Mouse (Mus musculus): ENCODE results near the gene Camk2n2.
"Not testable (repeated sequence)": the region's sequence is repeated elsewhere in the genome, so short reads cannot be mapped to it uniquely, and the experiment has no call there.

The Camk2n2 gene

GRCm38 (mm10) chr16:20621191-20621990, at the start of gene Camk2n2:
Gene Camk2n2, minus strand, starts transcription at chr16:20621287.
- DNase-seq (ENCODE audit: low read depth, low spot score), result peak; percentile 45

DNA sequence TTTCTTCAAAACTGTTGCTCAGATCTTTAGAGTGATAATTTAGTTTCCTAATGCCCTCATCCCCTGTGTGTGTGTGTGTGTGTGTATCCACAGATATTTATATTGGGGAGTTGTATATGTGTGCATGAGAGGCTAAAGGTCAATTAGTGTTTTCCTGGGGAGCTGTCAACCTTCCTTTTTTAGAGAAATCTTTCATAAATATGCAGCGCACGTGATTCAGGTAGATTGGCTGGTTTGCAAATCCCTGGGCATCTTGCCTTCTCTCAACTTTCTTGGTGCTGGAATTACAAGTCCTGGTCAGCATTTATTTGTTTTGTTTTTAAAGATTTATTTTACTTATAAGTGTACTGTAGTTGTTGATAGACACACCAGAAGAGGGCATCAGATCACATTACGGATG, 49.2 kb upstream of the Camk2n2 start:
- no peak for DNase-seq (ENCODE audit: low read depth, low spot score)

GRCm38 (mm10) chr16:20668013-20668412, 46.9 kb upstream of the Camk2n2 start, which contains the start of gene Eif4g1:
Gene Eif4g1, plus strand, starts transcription at chr16:20668313.
- DNase-seq (ENCODE audit: low read depth, low spot score), result not testable (repeated sequence)

GRCm38 (mm10) chr16:20657661-20658060, 36.6 kb upstream of the Camk2n2 start:
- DNase-seq (ENCODE audit: low read depth, low spot score), result no peak

DNA sequence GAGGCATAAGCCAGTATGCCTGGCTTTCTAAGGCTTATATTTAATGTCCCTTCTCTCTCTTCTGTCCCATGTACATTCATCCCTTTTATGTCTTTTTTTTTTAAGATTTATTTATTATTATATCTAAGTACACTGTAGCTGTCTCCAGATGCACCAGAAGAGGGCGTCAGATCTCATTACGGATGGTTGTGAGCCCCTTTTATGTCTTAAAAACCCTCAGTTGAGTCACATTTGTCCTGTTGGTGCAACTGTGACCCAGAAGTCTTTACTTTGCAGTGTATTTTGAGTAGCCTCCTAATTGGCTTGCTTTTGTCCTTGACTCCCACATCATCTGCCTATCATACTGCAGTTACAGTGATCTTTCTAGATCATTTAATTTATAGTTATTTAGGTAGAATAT, 32.2 kb upstream of the Camk2n2 start:
- no peak for DNase-seq (ENCODE audit: low read depth, low spot score)

GRCm38 (mm10) chr16:20651947-20652310, 30.8 kb upstream of the Camk2n2 start:
- no peak for DNase-seq (ENCODE audit: low read depth, low spot score)

GRCm38 (mm10) chr16:20651076-20651946, 30.2 kb upstream of the Camk2n2 start, which contains the start of gene Psmd2:
Gene Psmd2, plus strand, starts transcription at chr16:20651652.
- peak; percentile 95 for DNase-seq (ENCODE audit: low read depth, low spot score)

- no peak for DNase-seq (ENCODE audit: low read depth, low spot score)
Observed at GRCm38 (mm10) chr16:20643911-20644310, 22.8 kb upstream of the Camk2n2 start.

GRCm38 (mm10) chr16:20642161-20642560, 21.1 kb upstream of the Camk2n2 start:
- peak; percentile 61 for DNase-seq (ENCODE audit: low read depth, low spot score)

DNA sequence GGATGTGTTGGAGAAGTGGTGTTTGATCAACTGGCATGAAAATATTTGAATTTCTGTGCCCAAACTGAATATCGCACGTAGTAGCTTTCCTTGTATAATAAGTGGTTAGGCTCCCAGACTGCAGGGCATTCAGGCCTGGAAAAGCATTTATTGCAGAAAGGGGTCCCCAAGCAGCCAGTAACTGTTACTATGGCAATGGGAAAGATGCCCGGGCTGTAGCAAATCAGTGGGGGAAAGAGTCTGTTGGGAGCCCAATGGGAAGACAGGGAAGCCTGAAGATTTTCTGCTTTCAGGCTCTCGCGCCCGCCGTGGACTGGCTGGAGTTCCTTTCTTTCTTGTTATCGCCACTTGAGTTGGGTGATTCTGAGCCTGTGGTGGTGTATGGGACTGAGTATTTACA, 17.3 kb upstream of the Camk2n2 start:
- no peak for DNase-seq (ENCODE audit: low read depth, low spot score)

- DNase-seq (ENCODE audit: low read depth, low spot score), result no peak
Observed at GRCm38 (mm10) chr16:20637410-20637809, 16.3 kb upstream of the Camk2n2 start.

DNA sequence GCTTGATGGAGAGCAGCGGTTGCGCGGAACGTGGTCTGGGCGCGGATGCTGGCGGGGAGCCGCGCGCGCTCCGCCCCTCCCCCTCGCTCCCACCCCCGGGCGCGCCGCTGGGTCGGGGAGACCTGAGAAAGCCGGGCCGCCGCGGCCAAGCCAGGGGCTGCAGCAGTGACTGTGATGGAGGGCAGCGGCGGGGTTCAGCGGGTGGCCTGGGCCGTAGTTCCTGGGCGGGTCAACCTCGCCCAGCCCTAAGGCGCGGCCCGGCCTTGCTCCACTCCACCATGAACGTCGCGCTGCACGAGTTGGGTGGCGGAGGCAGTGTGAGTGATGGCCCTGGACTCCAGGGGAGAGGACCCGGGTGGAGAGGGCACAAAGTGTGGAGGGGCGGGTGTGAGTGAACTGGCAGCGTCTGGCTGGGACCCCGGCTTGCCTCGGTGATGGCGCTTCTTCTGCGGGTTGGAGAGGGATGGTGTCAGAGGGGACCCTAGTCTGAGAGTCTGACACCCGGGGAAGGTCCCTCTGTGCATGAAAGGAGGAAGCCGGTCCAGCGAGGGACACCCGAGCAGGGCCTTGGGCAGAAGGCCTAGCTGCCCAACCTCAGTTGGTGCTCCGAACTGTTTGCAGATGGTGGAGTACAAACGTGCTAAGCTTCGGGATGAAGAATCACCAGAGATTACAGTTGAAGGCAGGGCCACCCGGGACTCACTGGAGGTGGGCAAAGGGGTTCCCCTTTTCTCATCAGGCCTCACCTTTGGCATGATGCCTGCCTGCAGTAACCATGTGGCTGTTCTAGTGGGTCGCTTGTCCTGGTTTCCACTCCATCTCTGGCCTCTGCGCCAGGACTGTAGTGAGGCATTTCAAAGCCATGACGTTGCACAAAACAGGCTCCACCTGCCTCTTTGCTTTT, 8.9 kb upstream of the Camk2n2 start, which contains the start of gene Ece2:
TSS of gene Ece2 (plus strand) at position 98 of the 904 bp plus-strand sequence.
- peak; percentile 30 for DNase-seq (ENCODE audit: low read depth, low spot score)

GRCm38 (mm10) chr16:20628871-20629391, 7.8 kb upstream of the Camk2n2 start:
- DNase-seq (ENCODE audit: low read depth, low spot score), result no peak

GRCm38 (mm10) chr16:20623211-20623610, 2.1 kb upstream of the Camk2n2 start:
- DNase-seq (ENCODE audit: low read depth, low spot score), result no peak

GRCm38 (mm10) chr16:20621991-20622685, 1.1 kb upstream of the Camk2n2 start:
- DNase-seq (ENCODE audit: low read depth, low spot score), result peak; percentile 73

GRCm38 (mm10) chr16:20620751-20621190, 316 bp downstream of the Camk2n2 start:
- DNase-seq (ENCODE audit: low read depth, low spot score), result peak; percentile 24

DNA sequence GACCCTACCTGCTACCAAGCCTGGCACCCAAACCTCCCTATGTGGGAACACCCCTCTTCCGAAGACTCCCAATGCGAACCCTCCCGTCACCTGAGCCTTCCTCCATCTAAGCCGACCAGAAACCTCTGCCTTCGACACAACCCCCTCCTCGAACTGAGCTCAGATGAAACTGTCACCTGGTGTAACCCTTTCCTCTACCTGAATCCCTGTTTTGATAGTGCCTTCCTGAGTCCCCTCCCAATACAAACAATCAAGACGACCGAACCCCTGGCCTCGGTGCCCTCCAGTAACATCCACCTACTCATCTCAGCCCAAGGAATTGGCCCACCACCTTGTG, 720 bp downstream of the Camk2n2 start:
- no peak for DNase-seq (ENCODE audit: low read depth, low spot score)

DNA sequence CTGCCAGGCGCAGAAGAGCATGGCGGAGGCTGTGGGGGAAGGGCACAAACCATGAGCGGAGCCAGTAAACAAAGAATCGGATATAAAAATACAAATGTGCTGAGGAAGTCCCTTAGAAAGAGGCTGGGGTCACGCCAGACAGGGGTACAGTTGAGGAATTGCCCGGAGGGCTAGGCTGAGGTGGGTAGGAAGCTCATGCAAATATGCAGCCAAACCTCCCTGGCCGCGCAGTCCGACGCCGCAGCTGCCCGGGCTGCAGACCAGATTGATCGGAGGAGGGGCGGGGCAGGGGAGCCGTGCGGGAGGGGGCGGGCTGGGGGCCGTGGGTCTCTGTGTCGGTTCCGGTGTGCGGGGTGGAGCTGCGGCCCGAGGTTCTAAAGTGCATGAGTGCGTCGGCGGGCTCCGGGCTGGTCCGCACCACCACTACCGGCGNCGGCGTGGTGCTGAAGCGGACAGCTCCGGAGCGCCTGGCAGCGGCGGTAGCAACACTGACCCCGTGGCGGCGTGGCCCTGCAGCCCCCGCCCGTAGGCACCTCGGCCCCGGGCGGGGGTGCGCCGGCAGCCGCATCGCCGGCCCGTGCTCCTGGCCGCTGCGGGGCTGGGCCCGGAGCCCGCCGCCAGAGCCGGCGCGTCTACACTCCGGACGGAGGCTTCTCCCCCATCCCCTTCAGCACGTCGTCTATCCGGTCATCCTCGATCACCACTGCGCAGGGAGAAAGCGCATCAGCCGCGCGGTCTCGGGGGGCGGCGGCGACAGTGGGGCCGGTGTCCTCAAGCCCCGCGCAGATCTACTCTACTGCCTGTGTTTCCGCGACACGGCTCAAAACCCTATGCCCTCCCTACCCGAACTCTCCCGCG, 1.3 kb downstream of the Camk2n2 start:
- DNase-seq (ENCODE audit: low read depth, low spot score), result peak; percentile 52

Measured in mesoderm, embryonic 11.5 days (tissue).